Mouse (Mus musculus): ENCODE measurements at regions not wholly inside any gene's neighbourhood (a gene's known extent, or its start where the extent isn't known, plus 50 kb on each side); places are given as distances from the start of the nearest gene placed in this dataset.

DNA sequence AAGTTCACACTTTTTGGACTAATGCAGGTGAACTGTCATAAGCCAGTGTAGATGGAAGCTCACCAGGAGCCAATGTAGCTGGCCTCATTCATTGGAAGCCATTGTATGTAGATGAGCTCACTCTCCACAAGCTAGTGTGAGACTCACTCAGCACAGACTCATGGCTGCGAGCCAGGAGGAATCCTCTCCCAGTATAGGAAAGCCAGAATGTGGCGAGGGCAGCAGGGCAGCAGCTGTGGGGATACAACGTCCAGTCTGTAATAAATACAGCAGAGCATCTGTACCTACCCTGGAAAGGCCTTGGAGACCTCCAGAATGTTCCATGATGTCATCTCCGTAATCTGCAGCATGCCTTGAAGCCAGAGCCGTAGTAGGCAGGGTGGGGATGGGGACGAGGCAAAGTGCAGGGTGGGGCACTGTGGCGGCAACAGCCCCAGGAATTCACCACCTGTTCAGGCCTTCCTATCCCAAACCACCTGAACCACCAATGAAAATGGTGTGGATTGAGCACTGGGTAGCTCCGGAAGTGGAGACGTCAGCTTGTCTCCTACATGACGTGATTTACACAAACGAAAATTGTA, 84.1 kb downstream of the Dll1 start:
- Histone ChIP-seq H3K27ac (ENCODE audit: insufficient read depth, low read depth, low read length, poor library complexity, severe bottlenecking) (no peak overlapping the region), H3K9ac (ENCODE audit: insufficient read depth, low read depth, low read length, poor library complexity, severe bottlenecking) (no peak overlapping the region), H3K36me3 (ENCODE audit: control insufficient read depth, insufficient read depth, low read length, poor library complexity, severe bottlenecking) (no peaks in the 10 kb centered on the region), H3K4me1 (ENCODE audit: control insufficient read depth in 2 of 2, insufficient read depth in 2 of 2, low read length in 2 of 2, poor library complexity in 1 of 2) (peaks cover 0 to 7% of the 10 kb centered on the region in 2 experiments; a peak in 2 of 4 replicates), H3K9me3 (ENCODE audit: control insufficient read depth, insufficient read depth, low read depth, low read length) (no peaks in the 10 kb centered on the region), H3K4me3 (ENCODE audit: insufficient read depth in 1 of 2, low read depth in 1 of 2, low read length in 2 of 2, poor library complexity in 1 of 2, severe bottlenecking in 1 of 2) (no peak overlapping the region)
- in situ Hi-C loops (cut with MboI; ENCODE audit: low sequenced_read_pairs in 2 of 2, unreplicated experiment in 2 of 2) = no loop called here
- TF ChIP-seq ZNF384 (IDR thresholded peaks at IDR 0.05; ENCODE audit: low read depth, low read length) = no peak
- no peak for DNase-seq (ENCODE audit: low read depth, low spot score)

DNA sequence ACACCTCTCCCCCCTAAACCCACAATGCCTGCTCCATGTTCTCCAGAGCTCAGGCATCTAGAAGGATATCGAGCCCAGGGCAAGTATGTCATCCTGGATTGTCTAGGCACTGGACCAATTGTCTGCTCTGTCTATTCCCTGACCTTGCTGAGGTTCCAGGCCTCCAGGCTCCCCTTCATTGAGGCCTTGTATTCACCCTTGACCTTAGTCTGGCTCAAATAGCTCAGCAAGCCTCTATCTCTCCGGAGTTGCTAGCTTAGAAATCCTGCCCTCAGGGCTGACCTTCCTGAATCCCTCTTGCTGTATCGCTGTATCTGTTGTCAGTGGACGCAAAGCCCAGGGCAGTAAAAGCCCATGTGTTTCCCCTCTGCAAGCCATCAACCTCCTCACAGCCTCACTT, 85.0 kb downstream of the Dll1 start:
- H3K27ac ChIP-seq (ENCODE audit: insufficient read depth, low read depth, low read length, poor library complexity, severe bottlenecking) = no peak overlapping the region
- in situ Hi-C loops (cut with MboI; ENCODE audit: low sequenced_read_pairs in 2 of 2, unreplicated experiment in 2 of 2) = no loop called here

DNA sequence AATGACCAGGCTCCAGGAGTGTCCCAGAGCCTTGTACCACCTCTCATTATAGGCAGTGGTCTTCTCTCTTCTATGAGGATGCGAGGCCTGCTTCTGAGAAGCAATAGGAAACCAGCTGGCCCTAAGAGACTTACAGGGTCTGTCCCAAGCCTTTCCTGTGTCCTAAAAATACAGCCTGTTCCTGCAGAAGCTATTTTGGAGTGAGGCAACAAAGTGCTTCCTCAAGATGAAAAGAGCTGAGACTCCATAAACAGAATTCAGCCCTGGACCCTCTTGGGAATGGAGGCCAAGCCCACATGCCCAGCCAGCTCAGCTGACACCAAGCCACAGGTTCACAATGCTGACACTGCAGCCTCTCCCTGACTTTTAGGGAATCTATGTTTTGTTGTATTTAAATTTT, 86.3 kb downstream of the Dll1 start:
- Histone ChIP-seq H3K36me3 (ENCODE audit: control insufficient read depth, insufficient read depth, low read length, poor library complexity, severe bottlenecking) (no peaks in the 10 kb centered on the region), H3K9ac (ENCODE audit: insufficient read depth, low read depth, low read length, poor library complexity, severe bottlenecking) (no peak overlapping the region), H3K27ac (ENCODE audit: insufficient read depth, low read depth, low read length, poor library complexity, severe bottlenecking) (no peak overlapping the region), H3K4me3 (ENCODE audit: insufficient read depth in 1 of 2, low read depth in 1 of 2, low read length in 2 of 2, poor library complexity in 1 of 2, severe bottlenecking in 1 of 2) (no peak overlapping the region), H3K9me3 (ENCODE audit: control insufficient read depth, insufficient read depth, low read depth, low read length) (no peaks in the 10 kb centered on the region), H3K4me1 (ENCODE audit: control insufficient read depth in 2 of 2, insufficient read depth in 2 of 2, low read length in 2 of 2, poor library complexity in 1 of 2) (peaks cover 0 to 7% of the 10 kb centered on the region in 2 experiments; a peak in 2 of 4 replicates)
- in situ Hi-C loops (cut with MboI; ENCODE audit: low sequenced_read_pairs in 2 of 2, unreplicated experiment in 2 of 2) = no loop called here
- DNase-seq (ENCODE audit: low read depth, low spot score) = no peak
- TF ChIP-seq CHD2 (IDR thresholded peaks at IDR 0.05; ENCODE audit: low read depth, low read length) = no peak
- TF ChIP-seq MAFK (IDR thresholded peaks at IDR 0.05; ENCODE audit: insufficient read depth, low read depth, low read length) = no peak
- no peak for TF ChIP-seq ZNF384 (IDR thresholded peaks at IDR 0.05; ENCODE audit: low read depth, low read length)
- TF ChIP-seq ZC3H11A (IDR thresholded peaks at IDR 0.05; ENCODE audit: borderline replicate concordance, low read depth, low read length) = no peak
- no peak for TF ChIP-seq HCFC1 (IDR thresholded peaks at IDR 0.05; ENCODE audit: borderline replicate concordance, insufficient read depth, low read length)

More for the DNA sequence above, 85.0 kb downstream of the Dll1 start:
- H3K36me3 ChIP-seq (ENCODE audit: control insufficient read depth, insufficient read depth, low read length, poor library complexity, severe bottlenecking) = no peaks in the 10 kb centered on the region
- H3K4me1 ChIP-seq (ENCODE audit: control insufficient read depth in 2 of 2, insufficient read depth in 2 of 2, low read length in 2 of 2, poor library complexity in 1 of 2) = peaks cover 0 to 7% of the 10 kb centered on the region in 2 experiments; a peak in 2 of 4 replicates
- H3K9me3 ChIP-seq (ENCODE audit: control insufficient read depth, insufficient read depth, low read depth, low read length) = no peaks in the 10 kb centered on the region
- DNase-seq (ENCODE audit: low read depth, low spot score) = no peak
- H3K9ac ChIP-seq (ENCODE audit: insufficient read depth, low read depth, low read length, poor library complexity, severe bottlenecking) = no peak overlapping the region
- TF ChIP-seq MAFK (IDR thresholded peaks at IDR 0.05; ENCODE audit: insufficient read depth, low read depth, low read length) = no peak
- no peak for TF ChIP-seq CHD2 (IDR thresholded peaks at IDR 0.05; ENCODE audit: low read depth, low read length)
- TF ChIP-seq HCFC1 (IDR thresholded peaks at IDR 0.05; ENCODE audit: borderline replicate concordance, insufficient read depth, low read length) = no peak
- no peak for TF ChIP-seq ZC3H11A (IDR thresholded peaks at IDR 0.05; ENCODE audit: borderline replicate concordance, low read depth, low read length)
- no peak for TF ChIP-seq ZNF384 (IDR thresholded peaks at IDR 0.05; ENCODE audit: low read depth, low read length)
- no peak overlapping the region for H3K4me3 ChIP-seq (ENCODE audit: insufficient read depth in 1 of 2, low read depth in 1 of 2, low read length in 2 of 2, poor library complexity in 1 of 2, severe bottlenecking in 1 of 2)

DNA sequence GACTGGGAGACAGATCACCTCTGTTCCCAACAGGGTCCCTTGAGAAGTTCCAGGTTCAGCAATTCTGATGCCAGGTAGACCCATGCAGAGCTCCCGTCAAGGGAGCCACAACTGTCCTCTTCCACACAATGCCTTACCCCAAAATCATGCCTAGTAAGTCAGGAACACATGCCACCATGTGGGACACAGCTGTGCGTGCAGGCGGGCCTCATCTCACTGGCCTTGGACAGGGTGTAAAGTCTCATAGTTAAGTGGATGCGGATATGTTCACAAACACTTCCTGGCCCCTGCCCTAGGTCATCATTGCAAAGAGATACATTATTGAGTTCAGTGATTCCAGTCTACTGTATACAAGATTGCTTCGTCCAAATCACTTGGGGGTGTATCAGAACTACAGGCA, 87.6 kb downstream of the Dll1 start:
- no peak for DNase-seq (ENCODE audit: low read depth, low spot score)
- H3K4me3 ChIP-seq (ENCODE audit: insufficient read depth in 1 of 2, low read depth in 1 of 2, low read length in 2 of 2, poor library complexity in 1 of 2, severe bottlenecking in 1 of 2) = no peak overlapping the region
- TF ChIP-seq ZC3H11A (IDR thresholded peaks at IDR 0.05; ENCODE audit: borderline replicate concordance, low read depth, low read length) = no peak
- no peak for TF ChIP-seq HCFC1 (IDR thresholded peaks at IDR 0.05; ENCODE audit: borderline replicate concordance, insufficient read depth, low read length)
- TF ChIP-seq CHD2 (IDR thresholded peaks at IDR 0.05; ENCODE audit: low read depth, low read length) = no peak
- H3K9ac ChIP-seq (ENCODE audit: insufficient read depth, low read depth, low read length, poor library complexity, severe bottlenecking) = no peak overlapping the region
- no peak overlapping the region for H3K27ac ChIP-seq (ENCODE audit: insufficient read depth, low read depth, low read length, poor library complexity, severe bottlenecking)
- H3K4me1 ChIP-seq (ENCODE audit: control insufficient read depth in 2 of 2, insufficient read depth in 2 of 2, low read length in 2 of 2, poor library complexity in 1 of 2) = peaks cover 0 to 7% of the 10 kb centered on the region in 2 experiments; a peak in 2 of 4 replicates
- in situ Hi-C loops (cut with MboI; ENCODE audit: low sequenced_read_pairs in 2 of 2, unreplicated experiment in 2 of 2) = no loop called here
- H3K36me3 ChIP-seq (ENCODE audit: control insufficient read depth, insufficient read depth, low read length, poor library complexity, severe bottlenecking) = no peaks in the 10 kb centered on the region
- H3K9me3 ChIP-seq (ENCODE audit: control insufficient read depth, insufficient read depth, low read depth, low read length) = no peaks in the 10 kb centered on the region

DNA sequence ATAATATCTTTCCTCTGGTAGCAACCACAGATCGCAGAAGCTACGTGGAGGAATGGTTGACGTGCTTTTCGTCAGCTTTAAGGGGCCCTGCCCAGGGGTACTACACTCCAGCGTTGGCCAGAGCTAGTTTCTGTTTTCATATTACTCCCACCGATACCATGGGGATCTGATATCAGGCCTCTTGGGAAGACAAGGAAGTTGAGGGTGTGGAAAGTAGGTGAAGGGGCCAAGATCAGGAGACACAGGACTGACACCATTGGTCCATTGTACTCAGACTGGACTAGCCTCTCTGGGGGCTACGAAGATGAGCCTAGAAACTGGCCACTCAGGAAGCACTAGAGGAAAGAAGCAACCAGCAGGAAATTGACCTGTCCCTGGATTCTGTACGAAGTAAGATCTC, 88.0 kb downstream of the Dll1 start:
- no peaks in the 10 kb centered on the region for H3K36me3 ChIP-seq (ENCODE audit: control insufficient read depth, insufficient read depth, low read length, poor library complexity, severe bottlenecking)
- no peak overlapping the region for H3K27ac ChIP-seq (ENCODE audit: insufficient read depth, low read depth, low read length, poor library complexity, severe bottlenecking)
- H3K4me3 ChIP-seq (ENCODE audit: insufficient read depth in 1 of 2, low read depth in 1 of 2, low read length in 2 of 2, poor library complexity in 1 of 2, severe bottlenecking in 1 of 2) = no peak overlapping the region
- H3K9me3 ChIP-seq (ENCODE audit: control insufficient read depth, insufficient read depth, low read depth, low read length) = no peaks in the 10 kb centered on the region
- no peak overlapping the region for H3K9ac ChIP-seq (ENCODE audit: insufficient read depth, low read depth, low read length, poor library complexity, severe bottlenecking)
- TF ChIP-seq ZNF384 (IDR thresholded peaks at IDR 0.05; ENCODE audit: low read depth, low read length) (no peak), CHD2 (IDR thresholded peaks at IDR 0.05; ENCODE audit: low read depth, low read length) (no peak), MAFK (IDR thresholded peaks at IDR 0.05; ENCODE audit: insufficient read depth, low read depth, low read length) (no peak), HCFC1 (IDR thresholded peaks at IDR 0.05; ENCODE audit: borderline replicate concordance, insufficient read depth, low read length) (no peak), ZC3H11A (IDR thresholded peaks at IDR 0.05; ENCODE audit: borderline replicate concordance, low read depth, low read length) (no peak)
- no peak for DNase-seq (ENCODE audit: low read depth, low spot score)
- peaks cover 0 to 7% of the 10 kb centered on the region in 2 experiments; a peak in 2 of 4 replicates for H3K4me1 ChIP-seq (ENCODE audit: control insufficient read depth in 2 of 2, insufficient read depth in 2 of 2, low read length in 2 of 2, poor library complexity in 1 of 2)
- in situ Hi-C loops (cut with MboI; ENCODE audit: low sequenced_read_pairs in 2 of 2, unreplicated experiment in 2 of 2) = no loop called here
